Comparison of ENCODE assay signal across 10 mouse cellular contexts in the genomic region with DNA sequence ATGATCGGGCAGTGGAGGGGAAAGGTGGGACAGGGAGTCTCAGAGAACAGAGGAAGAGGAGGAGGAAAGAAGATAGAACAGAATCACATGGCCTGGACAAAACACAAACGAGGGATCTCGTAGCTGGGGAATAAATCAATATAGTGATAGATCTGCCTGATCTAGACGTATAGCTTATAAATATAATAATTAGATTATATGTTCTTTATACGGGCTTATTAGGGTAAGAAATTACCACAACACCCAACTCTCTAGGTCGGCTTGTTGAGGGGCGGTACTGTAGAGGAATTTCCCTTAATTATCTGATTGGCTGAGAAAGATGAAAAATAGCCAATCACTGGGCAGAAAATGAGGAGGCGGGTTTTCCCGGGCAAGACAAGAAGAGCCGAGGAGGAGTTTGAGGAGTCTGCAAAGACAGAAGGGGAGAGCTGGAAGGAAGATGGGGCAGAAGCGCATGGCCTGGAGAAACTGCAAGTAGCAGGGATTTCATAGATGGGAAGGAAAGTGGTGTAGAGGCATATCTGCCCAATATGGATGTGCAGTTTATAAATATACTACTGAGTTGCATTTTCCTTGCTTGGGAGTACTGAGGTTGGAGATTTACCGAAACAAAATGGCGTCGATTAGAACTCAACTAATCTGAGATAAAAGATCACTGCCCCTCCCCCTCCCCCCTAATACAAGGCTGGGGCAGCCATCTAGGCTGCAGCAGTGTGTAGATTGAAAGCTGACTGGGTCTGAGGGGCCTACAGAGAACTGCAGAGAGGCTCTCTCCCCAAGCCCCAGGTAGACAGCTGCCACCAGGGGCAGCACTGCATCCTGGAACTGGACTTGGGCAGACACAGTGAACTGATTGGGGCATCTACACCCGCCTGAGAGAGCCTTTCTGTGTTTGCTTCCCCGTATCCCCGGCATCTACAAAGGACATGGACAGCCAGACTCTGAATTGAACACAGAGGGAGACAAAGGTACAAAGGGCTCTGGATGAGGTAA. TPM values are rescaled to one million over a fixed set of nuclear protein-coding genes. Genes with fewer than 3 reads are reported as not detected.
DNase-seq lines count a peak whose midpoint lies in the region; ATAC-seq and TF ChIP-seq lines count a peak whose summit lies in the region.
"Had no signal": no experiment of that assay in that cellular context is flagged by ENCODE, and none has a peak within 500 bp of the region (broad histone marks: within the 10 kb centered on the region; RNA-seq: fewer than 3 reads in every experiment).

No protein-coding gene starts in this region.

- peak; percentile 43 for TF ChIP-seq CTCF in layer of hippocampus, adult 2 months (conservative IDR thresholded peaks at IDR 0.05)

- no peak overlapping the region for H3K27ac ChIP-seq in layer of hippocampus, adult 2 months
- no peak overlapping the region for H3K27ac ChIP-seq in forebrain, embryonic 13.5 days
- H3K27ac ChIP-seq: embryonic facial prominence, embryonic 13.5 days had no signal

- no peaks in the 10 kb centered on the region for H3K4me1 ChIP-seq in forebrain, embryonic 13.5 days

- 0 out of 2 replicates have a peak, but pooled peaks have one; percentile 19 for ATAC-seq in megakaryocyte progenitor cell, adult 5-6 weeks (replicated peaks; ENCODE audit: poor library complexity)
- no peak for ATAC-seq in forebrain, embryonic 13.5 days

- no peak overlapping the region for H3K4me2 ChIP-seq in forebrain, embryonic 13.5 days
- H3K4me2 ChIP-seq: embryonic facial prominence, embryonic 13.5 days had no signal

- no peak for DNase-seq in layer of hippocampus, adult 2 months (ENCODE audit: low spot score in 2 of 2)
- DNase-seq in layer of hippocampus, adult 8-10 months (ENCODE audit: low spot score in 2 of 2) = no peak
- DNase-seq in ES-CJ7 (ENCODE audit: low read depth, low spot score) = peak; percentile 91
- DNase-seq in c-Kit-positive CD71-positive TER-119-positive erythroid progenitor cells, embryonic 14.5 days (ENCODE audit: low spot score) = peak; percentile 81
- DNase-seq in adrenal gland, postnatal 25 days = no peak
- no peak for DNase-seq in right cerebral cortex, postnatal 4 days
- DNase-seq: adrenal gland, postnatal 14 days had no signal

- H3K36me3 ChIP-seq in forebrain, embryonic 13.5 days (ENCODE audit: poor library complexity, severe bottlenecking) = no peaks in the 10 kb centered on the region

- 77% methylated on average over 17 of the region's 17 CpGs for WGBS in forebrain, embryonic 13.5 days

- no peak overlapping the region for H3K9ac ChIP-seq in forebrain, embryonic 13.5 days
- H3K9ac ChIP-seq: embryonic facial prominence, embryonic 13.5 days had no signal

- H3K27me3 ChIP-seq in forebrain, embryonic 13.5 days = no peaks in the 10 kb centered on the region
- H3K27me3 ChIP-seq: embryonic facial prominence, embryonic 13.5 days had no signal

- H3K4me3 ChIP-seq in layer of hippocampus, adult 2 months = no peak overlapping the region
- no peak overlapping the region for H3K4me3 ChIP-seq in forebrain, embryonic 13.5 days
- H3K4me3 ChIP-seq: embryonic facial prominence, embryonic 13.5 days had no signal

- H3K9me3 ChIP-seq in forebrain, embryonic 13.5 days (replicated peaks) = no peaks in the 10 kb centered on the region
- H3K9me3 ChIP-seq: embryonic facial prominence, embryonic 13.5 days had no signal

RNA-seq across cellular contexts. Expression of a gene that starts 18.2 kb away (rescaled TPM):
- 1 to 10 TPM; 2.4 to 4.9 TPM for total RNA-seq in layer of hippocampus, adult 2 months (2021)
- total RNA-seq in layer of hippocampus, adult 8-10 months (2022) = 1 to 10 TPM; 1.6 to 3.9 (median 3.5) TPM
- total RNA-seq in megakaryocyte progenitor cell, adult 5-6 weeks (2015) = 0.05 and 0.30 TPM in 2 replicates
- 1.2 TPM in 1 of 2 replicates, not detected in the other for total RNA-seq in megakaryocyte progenitor cell, adult 5-6 weeks (2017)
- 0.38 and 0.49 TPM in 2 replicates for total RNA-seq in adrenal gland, postnatal 25 days (2021)
- polyA plus RNA-seq in forebrain, embryonic 13.5 days (2015; fragmentation: Nextera tagmentation; extraction: Ambion mirVana) = 0.53 and 0.67 TPM in 2 replicates

RNA-seq across cellular contexts. Expression of a gene that starts 48.8 kb away (rescaled TPM):
- total RNA-seq in layer of hippocampus, adult 2 months (2021) = 10 to 100 TPM; 11.7 to 14.1 TPM
- total RNA-seq in layer of hippocampus, adult 8-10 months (2022) = 10 to 100 TPM in 3 of 4 experiments, 1 to 10 TPM in 1; 9.4 to 14.5 (median 11.7) TPM
- 0.54 and 2.7 TPM in 2 replicates for total RNA-seq in megakaryocyte progenitor cell, adult 5-6 weeks (2015)
- total RNA-seq in megakaryocyte progenitor cell, adult 5-6 weeks (2017) = not detected in 2 replicates
- 1.1 and 4.0 TPM in 2 replicates for total RNA-seq in adrenal gland, postnatal 25 days (2021)
- polyA plus RNA-seq in forebrain, embryonic 13.5 days (2015; fragmentation: Nextera tagmentation; extraction: Ambion mirVana) = 8.0 and 8.5 TPM in 2 replicates

RNA-seq across cellular contexts. Expression of a gene that starts 49.0 kb away (rescaled TPM):
- total RNA-seq in layer of hippocampus, adult 2 months (2021) = 10 to 100 TPM; 22.2 to 27.6 TPM
- total RNA-seq in layer of hippocampus, adult 8-10 months (2022) = 10 to 100 TPM; 19.2 to 30.0 (median 27.3) TPM
- total RNA-seq in megakaryocyte progenitor cell, adult 5-6 weeks (2015) = 0.76 and 3.9 TPM in 2 replicates
- total RNA-seq in megakaryocyte progenitor cell, adult 5-6 weeks (2017) = 1.2 and 7.4 TPM in 2 replicates
- total RNA-seq in adrenal gland, postnatal 25 days (2021) = 4.7 and 9.2 TPM in 2 replicates
- polyA plus RNA-seq in forebrain, embryonic 13.5 days (2015; fragmentation: Nextera tagmentation; extraction: Ambion mirVana) = 4.3 and 4.7 TPM in 2 replicates

Comparison
In these comparisons a context has a peak if more than half of its experiments do, and no peak if none do; other contexts are left out.
1. DNase-seq: peak in ES-CJ7 (single experiment) and c-Kit-positive CD71-positive TER-119-positive erythroid progenitor cells, embryonic 14.5 days (single experiment); none in layer of hippocampus, adult 2 months (0 of 2), layer of hippocampus, adult 8-10 months (0 of 2), adrenal gland, postnatal 25 days (single experiment) and right cerebral cortex, postnatal 4 days (single experiment).